Mouse (Mus musculus): ENCODE measurements at regions not wholly inside any gene's neighbourhood (a gene's known extent, or its start where the extent isn't known, plus 50 kb on each side); places are given as distances from the start of the nearest gene placed in this dataset.

GRCm38 (mm10) chr12:78095352-78095751 is 98.7 kb upstream of the Gm6657 start:
- TF ChIP-seq FLI1 (IDR thresholded peaks at IDR 0.05; ENCODE audit: low read length) (no peak), GATA1 (IDR thresholded peaks at IDR 0.05; ENCODE audit: borderline replicate concordance, low read length) (no peak)

Data from megakaryocyte, embryonic 14.5 days (primary cell).